Mouse (Mus musculus): ENCODE results near the gene Fam43b.
A peak's percentile ranks its signal among the peaks of the same experiment; 100 is the strongest.

The Fam43b gene

DNA sequence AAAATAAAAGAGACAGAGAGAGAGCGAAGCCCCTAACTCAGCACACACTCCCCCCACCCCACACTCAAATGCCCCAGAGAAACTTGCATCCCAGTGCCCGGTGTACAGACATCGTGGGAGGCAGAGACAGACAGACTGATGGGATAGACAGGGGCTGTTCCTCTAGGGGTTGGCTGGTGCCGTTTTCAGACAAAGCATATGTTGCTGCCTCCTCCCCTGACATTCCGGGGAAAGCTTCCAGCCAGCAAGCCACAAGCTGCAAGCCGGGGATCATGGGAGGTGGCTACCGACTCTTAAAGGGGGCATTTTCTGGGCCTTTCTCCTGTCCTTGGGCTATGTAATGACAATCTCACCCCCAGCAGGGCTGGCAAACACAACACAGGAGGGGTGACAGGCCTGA lies 2.6 kb downstream of the Fam43b start:
- no peak for DNase-seq

DNA sequence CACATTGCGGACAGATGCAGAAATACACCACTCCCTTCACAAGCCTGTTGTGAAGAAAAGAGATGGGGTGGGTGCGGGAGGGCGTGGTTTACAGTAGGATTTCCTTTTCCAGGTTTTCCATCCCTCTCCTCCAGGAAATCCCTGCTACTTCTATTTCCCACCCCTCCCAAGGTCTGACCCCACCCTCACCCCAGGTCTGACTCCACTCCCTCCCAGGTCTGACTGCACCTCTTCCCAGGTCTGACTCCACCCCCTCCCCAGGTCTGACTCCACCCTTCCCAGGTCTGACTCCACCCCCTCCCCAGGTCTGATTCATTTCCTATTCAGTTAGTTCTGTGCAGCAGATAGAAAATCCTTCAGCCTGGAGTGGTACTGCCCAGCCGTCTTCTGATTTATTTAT lies 12.5 kb downstream of the Fam43b start:
- DNase-seq: no peak

DNA sequence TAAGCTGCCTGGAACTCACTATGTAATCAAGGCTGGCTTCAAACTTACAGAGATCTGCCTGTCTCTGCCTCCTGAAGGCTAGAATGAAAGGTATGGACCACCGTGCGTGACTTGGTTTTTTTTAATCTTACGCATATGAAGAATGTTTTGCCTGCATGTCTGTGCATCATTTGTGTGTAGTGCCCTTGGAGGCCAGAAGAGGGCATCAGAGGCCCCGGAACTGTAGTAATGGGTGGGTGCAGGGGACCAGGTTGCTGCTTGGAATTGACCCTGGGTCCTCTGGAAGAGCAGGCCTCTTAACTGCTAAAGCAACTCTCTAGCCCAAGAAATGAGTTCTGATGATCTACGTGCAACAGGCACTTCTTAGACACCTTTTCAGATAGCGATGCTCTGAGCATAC lies 13.9 kb downstream of the Fam43b start:
- no peak for DNase-seq

DNA sequence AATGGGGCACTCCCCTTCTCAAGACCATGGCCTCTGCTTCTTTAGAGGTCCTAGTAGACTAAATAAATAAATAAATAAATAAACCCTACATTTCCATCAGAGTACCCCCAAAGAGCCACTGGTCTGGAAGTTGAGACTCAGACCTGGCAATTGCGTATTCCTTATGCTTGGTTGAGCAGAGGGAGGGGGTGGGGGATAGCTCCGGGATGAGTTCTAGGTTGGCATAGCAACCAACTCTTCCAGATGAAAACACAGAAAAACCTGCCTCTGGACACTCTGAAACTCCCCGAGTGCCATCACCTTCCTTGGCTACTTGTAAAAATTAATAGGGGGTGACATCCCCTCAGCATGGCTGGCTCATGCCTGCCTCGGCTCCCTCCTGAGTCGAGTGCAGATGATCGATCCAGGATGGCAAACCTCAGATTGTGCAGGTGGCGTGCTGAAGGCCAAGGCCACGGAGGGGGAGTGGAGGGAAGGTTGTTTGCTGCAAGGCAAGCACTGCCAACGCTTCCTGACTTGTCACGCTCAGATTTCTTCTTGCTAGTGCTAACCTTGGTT lies 16.1 kb downstream of the Fam43b start:
- no peak for DNase-seq

DNA sequence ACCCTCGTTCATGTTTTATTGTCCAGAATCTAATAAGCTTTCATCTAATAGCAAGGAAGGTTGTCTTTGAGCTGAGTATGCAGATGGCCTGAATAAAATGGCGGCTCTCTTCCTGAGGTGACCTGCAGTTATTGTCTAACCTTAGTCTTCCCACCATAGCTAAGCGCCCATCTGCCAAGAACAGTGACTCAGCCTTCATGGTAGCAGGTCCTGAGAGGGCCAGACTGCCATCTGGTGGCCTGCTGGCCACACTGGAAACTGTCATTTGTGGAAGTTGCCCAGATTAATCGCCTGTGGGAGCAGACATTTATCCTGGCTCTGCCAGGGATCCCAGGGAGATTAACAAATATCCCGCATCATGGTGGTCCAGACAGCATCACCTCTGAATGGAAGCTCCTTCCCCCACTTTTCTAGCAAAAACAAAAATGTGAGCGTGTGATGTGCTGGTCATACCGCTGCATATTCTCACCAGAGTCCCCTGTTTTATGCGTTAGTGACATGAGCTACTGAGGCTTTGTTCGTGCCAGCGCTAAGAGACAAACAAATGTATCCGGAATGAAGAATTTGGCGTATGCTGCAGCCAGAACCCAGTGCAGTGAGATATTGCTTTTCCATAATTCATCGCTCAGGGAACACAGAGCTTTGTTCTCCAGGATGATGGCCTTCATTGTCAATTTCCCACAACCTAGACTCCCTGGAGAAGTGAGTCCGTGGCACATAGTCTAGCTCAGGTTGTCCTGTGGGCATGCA lies 17.1 kb downstream of the Fam43b start:
- peak; percentile 7 to 15 for DNase-seq

DNA sequence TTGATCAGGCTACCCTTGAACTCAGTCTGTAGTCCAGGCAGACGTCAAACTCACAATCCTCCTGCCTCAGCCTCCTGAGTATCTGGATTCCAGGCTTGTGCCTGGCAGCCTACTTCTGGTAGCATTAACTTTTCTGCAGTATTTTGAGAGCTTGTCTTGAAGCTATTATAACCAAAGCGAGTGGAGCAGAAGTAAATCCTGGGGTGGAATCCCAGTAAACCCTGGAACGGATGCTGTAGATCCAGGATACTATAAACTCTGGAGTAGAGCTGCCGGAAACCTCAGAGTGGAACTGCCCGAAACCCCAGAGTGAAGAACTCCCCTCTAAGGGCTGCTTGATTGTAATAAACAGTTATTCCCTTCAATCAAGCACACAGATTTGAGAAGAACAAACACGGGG lies 18.8 kb downstream of the Fam43b start:
- DNase-seq: no peak

DNA sequence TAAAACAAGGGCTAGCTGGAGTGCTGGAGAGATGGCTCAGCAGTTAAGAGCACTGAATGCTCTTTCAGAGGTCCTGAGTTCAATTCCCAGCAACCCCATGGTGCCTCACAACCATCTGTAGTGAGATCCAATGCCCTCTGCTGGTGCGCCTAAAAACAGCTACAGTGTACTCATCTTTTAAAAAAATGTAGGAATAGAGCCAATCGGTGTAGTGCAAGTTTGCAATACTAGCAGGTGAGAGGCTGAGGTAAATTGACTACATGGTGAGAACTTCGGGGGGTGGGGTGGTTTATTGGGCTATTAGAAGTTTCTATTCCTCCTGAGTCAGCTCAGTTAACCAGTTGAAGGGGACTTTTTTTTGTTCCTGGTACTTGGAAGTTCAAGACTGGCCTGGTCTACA lies 21.2 kb downstream of the Fam43b start:
- DNase-seq: no peak

DNA sequence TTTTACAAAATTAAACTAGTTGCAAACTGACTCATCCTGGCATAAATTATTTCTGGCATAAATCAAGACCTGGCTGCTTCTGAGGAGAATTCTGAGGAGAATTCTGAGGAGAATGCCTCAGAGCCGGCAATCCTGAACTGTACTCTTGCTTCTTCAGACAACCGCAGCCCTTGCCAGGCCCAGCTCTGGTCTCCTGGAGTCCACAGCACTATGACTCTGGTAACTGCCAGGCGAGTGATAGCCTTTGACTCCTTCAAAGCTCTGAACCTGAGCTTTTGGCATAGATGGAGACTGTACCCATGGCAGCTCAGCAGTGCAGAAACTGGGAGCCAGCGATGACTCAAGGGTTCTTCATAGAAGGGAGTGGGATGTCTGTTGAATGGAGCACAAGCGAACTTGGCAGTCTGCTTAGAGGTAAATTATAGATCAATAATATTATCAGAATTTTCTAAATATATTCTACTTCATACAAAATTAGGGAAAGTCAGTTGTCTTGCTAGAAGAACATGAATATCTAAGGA lies 25.3 kb downstream of the Fam43b start:
- DNase-seq: no peak

DNA sequence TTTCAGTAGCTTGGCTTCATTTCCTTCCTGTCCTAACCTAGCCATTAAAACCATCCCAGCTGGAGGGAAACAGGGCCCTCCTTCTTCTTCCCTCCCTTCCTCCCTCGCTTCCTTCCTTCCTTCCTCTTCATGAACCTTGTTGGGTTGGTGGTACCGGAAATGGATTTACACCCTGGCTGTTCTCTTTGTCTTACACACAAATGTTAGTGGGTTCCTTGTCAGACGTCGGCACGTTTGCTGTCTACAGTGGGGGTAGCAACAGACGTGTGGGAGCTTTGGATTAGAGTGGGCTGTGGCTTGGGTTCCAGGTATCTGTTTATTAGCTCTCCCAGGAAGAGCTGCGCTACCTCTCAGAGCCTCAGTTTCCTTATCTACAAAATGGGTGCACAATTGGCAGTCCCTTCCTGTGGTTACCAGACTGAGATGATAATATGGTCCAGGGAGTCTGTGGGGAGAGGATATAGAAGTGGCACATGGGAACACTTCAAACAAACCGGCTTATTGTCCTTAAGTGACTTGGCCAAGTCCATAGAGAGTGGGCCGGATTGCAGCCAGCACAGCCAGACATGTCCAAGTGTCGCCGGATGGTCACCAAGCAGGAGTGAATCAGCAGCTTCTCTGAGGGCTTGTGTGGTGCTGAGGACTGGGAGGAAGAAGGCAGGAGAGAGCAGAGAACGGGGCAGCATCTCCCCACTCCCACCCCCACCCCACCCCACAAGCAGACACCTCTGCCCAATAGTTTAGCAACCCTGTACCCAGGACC lies 27.6 kb downstream of the Fam43b start:
- no peak for DNase-seq

DNA sequence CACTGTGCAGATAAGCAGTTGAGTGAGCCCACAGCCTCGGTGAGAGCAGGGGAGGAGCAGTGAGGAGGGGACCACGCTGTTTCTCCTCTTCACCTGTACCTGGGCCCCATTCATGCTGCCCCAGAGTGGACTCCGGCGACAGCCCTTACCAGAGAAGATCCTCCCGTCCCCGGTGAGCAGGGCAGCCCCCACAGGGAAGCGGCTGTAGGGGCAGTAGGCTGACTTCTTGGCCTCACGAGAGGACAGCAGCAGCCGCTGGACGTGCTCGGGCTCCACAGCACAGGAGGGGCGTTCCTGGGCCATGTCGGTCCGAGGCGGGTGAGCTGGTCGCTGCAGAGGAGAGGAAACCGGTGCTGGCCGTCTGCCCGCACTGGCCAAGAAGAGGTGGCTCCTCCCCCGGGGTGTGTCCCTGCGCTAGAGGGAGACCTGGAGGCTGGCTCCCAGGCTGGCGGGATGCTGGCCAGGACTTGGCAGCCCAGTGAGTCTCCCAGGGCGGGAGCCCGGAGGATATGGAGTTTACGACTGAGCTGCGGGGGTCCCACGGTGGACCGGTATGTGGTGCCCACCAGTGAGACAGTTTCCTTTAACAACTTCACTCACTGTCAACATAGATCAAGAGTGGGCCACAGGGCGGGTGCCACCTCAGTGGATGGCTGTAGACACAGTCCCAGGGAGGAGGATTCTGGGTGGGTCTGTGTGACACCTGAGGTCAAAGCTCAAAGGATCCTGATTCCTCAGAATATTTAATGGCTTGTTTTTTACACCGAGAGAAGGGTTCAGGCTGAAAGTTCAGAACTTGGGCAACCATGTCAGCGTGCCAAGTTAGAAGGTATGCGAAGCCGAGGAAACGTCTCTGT lies 28.5 kb downstream of the Fam43b start, which contains the start of gene Cda:
Gene Cda, minus strand, starts transcription at position 352 of the 857 bp plus-strand sequence.
- DNase-seq: no peak

DNA sequence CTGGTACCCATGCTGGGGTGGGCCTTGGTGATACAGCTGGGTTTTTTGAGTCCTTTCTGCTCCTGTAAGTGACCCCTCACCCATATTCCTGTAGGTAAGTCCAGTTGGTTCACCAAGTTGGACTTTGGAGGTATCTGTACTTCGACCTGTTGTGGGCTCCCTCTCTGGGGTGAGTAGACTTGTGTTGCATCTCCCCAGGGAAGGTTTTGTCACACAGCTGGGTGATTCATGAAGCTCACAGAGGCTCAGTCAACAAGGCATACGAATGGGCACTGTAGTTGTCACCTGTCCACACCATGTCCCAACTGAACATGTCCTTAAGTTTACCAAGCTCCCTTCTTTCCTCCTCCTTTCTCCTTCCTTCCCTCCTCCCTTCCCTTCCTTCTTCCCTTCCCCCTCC lies 29.8 kb downstream of the Fam43b start:
- DNase-seq: no peak

DNA sequence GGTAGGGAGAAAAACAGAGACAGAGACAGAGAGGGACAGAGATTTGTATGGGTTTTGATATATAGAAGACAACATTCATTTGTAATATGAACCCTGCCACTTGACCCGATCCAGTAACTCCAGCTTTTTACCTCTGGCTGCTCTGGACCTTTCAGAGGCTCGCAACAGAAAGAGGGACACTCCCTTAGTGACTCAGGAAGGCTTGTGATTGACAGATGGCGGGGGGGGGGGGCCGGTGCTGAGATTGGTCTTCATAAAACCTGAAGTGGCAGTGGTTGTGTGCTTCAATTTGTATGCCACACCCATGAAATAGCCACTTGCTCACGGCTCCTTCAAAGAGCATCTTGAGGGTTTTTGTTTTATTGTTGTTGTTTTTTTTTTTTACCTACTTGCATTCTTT lies 32.8 kb downstream of the Fam43b start:
- DNase-seq: no peak

DNA sequence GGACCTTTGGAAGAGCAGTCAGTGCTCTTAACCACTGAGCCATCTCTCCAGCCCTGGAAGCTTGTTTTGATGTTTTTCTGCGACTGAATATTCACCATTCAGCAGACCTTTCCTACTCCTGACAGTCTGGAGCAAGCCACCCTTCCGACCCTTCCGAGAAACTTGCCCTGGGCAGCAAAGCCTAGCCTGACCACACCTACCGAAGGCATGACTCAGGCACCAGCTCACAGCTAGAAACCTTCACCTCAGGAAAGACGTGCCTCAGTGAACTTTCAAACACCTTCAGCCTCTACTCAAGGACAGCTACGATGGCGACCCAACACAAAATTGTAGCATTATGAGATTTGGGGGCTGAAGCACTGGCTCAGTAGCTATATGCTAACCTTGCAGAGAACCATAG lies 33.4 kb downstream of the Fam43b start:
- no peak for DNase-seq

DNA sequence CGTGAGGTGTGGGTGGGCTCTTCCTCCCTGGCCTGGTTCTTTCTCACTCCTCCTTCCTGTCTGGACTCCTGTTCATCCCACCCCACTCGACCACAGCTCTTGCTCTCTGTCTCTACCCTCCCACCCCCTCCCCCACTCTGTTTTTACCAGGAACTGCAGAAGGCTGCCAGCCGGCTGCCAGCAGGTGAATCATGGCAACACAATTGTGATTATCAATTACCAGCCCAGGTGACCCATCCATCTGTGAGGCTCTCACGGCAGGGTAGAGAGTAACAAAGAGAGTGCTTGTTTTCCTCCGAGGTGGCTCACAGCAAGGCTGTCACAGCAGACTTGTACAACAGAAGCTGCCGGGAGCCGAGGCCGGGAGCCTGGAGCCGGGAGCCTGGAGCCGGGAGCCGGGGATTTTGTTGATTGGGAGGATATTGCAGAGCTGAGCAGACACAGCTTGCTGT lies 34.9 kb downstream of the Fam43b start:
- DNase-seq: no peak

DNA sequence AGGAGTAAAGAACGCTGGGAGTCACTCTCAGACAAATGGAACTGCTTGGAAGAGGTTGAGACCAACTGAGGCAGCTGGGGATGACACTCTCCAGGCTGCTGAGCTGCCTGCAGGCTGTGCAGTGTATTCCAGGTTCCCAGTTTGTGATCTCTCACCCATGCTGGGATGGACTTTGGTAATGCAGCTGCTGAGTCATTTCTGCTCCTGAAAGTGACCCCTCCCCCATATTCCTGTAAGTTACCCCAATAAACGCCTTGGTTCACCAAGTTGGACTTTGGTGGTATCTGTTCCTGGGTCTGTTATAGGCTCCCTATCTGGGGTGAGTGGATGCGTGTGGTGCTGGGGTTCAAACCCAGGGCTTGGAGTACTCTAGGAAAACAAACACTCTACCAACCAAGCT lies 38.2 kb downstream of the Fam43b start:
- no peak for DNase-seq

DNA sequence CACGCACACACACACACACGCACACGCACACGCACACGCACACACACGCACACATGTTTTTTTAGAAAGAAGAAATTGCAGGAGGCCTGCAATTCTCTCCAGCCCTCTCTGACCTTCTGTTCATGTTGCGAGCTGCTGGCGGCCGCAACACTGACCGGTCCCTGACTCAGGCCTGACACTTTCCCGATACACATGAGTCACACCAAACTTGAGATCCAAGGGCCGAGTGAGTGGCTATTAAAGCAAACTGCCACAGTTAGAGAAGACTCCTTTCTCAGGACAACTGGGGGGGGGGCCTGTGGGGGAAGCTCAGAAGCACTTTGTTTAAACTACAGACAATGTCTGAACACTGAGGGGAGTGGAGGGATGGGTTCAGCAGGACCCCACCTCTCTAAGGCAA lies 39.8 kb downstream of the Fam43b start:
- DNase-seq: no peak

DNA sequence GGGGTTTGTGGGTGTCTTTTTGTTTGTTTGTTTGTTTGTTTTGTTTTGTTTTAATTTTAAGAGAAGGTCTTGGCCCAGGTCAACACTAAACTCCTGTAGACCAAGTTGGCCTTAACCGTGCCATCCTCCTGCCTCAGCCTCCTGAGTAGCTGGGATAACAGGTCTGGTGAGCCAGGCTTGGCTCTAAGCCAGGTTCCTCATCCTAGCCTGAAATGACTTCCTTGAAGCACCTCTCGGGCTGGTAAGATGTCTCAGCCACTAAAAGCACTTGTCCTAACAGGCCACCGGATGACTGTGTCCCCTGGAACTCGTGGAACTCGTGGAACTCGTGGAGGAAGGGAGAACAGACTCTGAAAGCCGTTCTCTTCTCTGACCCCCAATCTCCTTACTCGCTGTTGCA lies 40.2 kb downstream of the Fam43b start:
- no peak for DNase-seq

DNA sequence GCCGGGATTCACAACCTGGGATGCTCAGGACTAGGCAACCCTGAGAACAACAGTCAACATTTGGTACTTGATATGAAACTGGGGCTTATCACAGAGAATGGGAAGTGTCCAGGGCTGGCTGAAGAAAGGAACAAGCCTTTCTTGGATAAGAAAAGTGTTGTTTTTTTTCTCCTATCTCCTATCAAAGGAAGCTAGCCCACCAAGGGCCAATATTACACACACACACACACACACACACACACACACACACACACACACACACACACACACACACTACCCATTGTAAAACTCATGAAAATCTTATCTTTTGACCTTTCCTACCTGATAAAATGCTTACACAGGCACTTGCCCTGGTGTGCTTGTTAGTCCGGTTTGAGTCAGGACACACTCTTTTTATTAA lies 40.8 kb downstream of the Fam43b start:
- no peak for DNase-seq

DNA sequence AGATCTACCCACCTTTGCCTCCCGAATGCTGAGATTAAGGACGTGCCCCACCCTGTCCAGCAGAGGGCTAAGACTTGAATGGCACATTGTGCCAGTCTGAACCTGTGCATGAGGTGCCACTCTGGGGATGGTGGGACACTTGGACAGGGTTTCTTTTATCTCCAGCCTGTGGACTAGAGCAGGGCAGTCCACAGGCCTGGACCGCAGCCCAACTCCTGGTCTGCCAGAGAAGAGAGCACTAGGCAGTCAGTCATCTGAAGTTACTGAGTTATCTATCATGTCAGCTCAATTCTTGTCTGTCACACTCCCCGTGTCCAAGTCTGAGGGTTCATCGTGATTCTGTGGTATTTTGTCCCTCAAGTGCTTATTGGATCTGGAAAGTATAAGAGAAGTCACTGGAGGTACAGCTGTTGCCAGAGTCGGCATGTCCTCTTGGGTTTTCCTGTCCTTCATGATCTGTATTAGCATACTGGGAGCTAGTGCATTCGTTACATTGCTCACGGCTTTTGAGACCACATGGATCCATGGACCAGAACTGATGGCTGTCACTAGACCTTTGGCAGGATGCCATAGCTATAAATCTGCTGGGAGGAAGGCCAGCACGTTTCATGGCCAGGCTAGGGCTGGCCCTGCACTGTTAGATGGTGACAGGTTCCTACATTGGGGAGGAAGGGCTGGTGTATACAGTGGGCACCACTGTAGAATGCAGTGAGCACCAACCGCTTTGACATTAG lies 42.7 kb downstream of the Fam43b start:
- DNase-seq: no peak

DNA sequence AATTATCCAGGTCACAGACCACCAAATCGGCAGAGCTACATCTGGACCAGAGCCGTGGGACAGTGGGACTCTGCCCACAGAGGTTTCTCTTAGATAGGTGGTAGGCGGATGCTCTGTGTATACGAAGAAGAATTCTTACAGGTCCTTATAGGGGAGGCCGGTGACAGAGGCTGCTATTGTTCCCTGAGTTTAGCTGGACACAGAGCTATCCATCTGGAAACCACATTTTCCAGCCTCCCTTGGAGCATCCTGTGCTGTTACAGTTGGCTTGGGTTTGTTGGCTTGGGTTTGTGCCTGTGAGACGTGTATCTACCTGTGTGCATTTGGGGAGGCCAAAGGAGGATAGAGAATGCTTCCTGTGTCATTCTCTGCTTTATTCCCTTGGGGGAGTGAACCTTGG lies 43.6 kb downstream of the Fam43b start:
- no peak for DNase-seq

DNA sequence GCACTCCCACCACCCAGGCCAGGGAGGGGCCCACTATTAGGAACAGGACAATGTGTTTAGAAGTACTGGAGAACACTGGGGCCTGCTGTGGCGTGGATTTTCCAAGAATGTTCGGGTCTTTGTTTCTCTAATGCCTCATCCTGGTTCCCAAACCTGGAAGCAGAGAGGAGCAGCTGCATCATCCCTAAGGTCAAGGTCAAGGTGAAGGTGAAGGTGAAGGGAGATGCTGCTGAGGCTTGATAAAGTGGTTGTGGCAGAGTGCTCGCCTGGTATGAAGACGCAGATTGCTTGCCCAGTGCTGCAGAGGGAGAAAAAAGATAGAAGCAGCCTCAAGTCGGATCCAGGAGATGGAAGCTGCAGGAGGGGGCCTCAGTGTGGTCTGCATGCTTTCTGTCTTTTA lies 44.5 kb downstream of the Fam43b start:
- DNase-seq: no peak

DNA sequence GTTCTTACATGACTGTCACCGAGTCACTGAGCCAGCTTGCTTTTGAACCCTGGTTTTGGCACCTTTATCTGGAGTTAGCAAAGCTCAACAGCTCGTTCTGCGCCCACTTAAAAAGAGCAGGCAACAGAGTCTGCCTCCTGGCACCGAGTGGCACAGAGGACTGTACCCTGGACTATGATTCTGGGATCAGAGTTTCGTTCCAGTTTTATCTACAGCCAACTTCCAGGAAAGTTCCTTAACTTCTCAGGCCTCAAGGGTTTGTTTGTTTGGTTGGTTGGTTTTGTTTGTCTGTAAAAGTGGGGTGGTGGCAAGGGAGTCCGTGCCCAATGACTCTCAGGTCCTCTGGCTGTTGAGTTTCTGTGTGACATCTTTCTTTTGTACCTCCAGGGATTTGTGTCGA lies 47.6 kb downstream of the Fam43b start:
- DNase-seq: no peak
